Mouse (Mus musculus) heart, postnatal 0 days (tissue): ENCODE measurements around the gene Ccnl2. TPM values are rescaled to one million over a fixed set of nuclear protein-coding genes. Genes with fewer than 3 reads are reported as not detected.

ENCODE experiments used
- ATAC-seq: fragments of 200-750 bp; cut with Nextera tagmentation; 2 replicates; pipeline ENCODE4 v1.8.0; 2017; ENCODE audit warnings: low read depth, moderate number of reproducible peaks, moderate library complexity; ENCODE audit not compliant: insufficient read depth
- DNase-seq: peaks from one replicate; pipeline ENCODE4 v3.0.0-alpha.2; 2016; ENCODE audit warnings: low spot score
- H3K27ac ChIP-seq: fragments of 300-500 bp; sonication (generic); 2 replicates; pipeline ENCODE4 v1.5.1; 2014; ENCODE audit warnings: low read depth, mild to moderate bottlenecking
- H3K27me3 ChIP-seq: fragments of 300-500 bp; sonication (generic); 2 replicates; pipeline ENCODE4 v1.6.1; 2014; ENCODE audit warnings: low read length, mixed read lengths; ENCODE audit not compliant: control insufficient read depth, insufficient read depth
- H3K36me3 ChIP-seq: fragments of 300-500 bp; sonication (generic); replicated peaks from 2 replicates; pipeline ENCODE4 v1.6.1; 2014; ENCODE audit warnings: low read length, mixed read lengths; ENCODE audit not compliant: control insufficient read depth, insufficient read depth
- H3K4me1 ChIP-seq: fragments of 300-500 bp; sonication (generic); 2 replicates; pipeline ENCODE4 v1.6.1; 2014; ENCODE audit warnings: antibody characterized with exemption; ENCODE audit not compliant: control insufficient read depth, insufficient read depth
- H3K4me2 ChIP-seq: fragments of 300-500 bp; sonication (generic); 2 replicates; pipeline ENCODE4 v1.6.1; 2014; ENCODE audit warnings: low read depth, mild to moderate bottlenecking, low read length, moderate library complexity
- H3K4me3 ChIP-seq: fragments of 300-500 bp; sonication (generic); 2 replicates; pipeline ENCODE4 v1.5.1; 2014; ENCODE audit warnings: low read depth, low read length
- H3K9ac ChIP-seq: fragments of 300-500 bp; sonication (generic); replicated peaks from 2 replicates; pipeline ENCODE4 v1.6.1; 2014; ENCODE audit warnings: low read depth, low read length, mixed read lengths
- H3K9me3 ChIP-seq: fragments of 300-500 bp; sonication (generic); replicated peaks from 2 replicates; pipeline ENCODE4 v1.6.1; 2016; ENCODE audit warnings: low read length; ENCODE audit not compliant: control insufficient read depth
- CTCF ChIP-seq: IDR thresholded peaks from 2 replicates; pipeline ENCODE4 v1.5.1; 2016; ENCODE audit warnings: antibody characterized with exemption, control low read depth, low read depth
- EP300 ChIP-seq: IDR thresholded peaks from 2 replicates; pipeline ENCODE4 v1.6.1; 2016; ENCODE audit warnings: antibody characterized with exemption, low read depth
- WGBS: fragments of 180-500 bp; shearing (Covaris S2); extraction: QIAGEN DNeasy Blood & Tissue Kit; methylation state at CpG from one replicate; pipeline ENCODE4 v1.1.7; 2014; 5-methylcytosine and 5-hydroxymethylcytosine counted together
- polyA plus RNA-seq: library from polyadenylated mRNA; unstranded; fragments of >200 nt; fragmentation: Nextera tagmentation; extraction: Ambion mirVana; gene quantifications from 2 replicates; pipeline ENCODE4 v1.2.1, GENCODE M21; 2015
- total RNA-seq: library from RNA; depleted of rRNA; stranded (reverse); fragments of >200 nt; gene quantifications from 2 replicates; pipeline ENCODE4 v1.2.3, GENCODE M21; 2014; ENCODE audit warnings: low replicate concordance

The Ccnl2 gene
- total and polyA plus RNA-seq, 2 experiments from 2014 or later: 80.7 to 83.0 TPM

GRCm38 (mm10) chr4:155821025-155821424 lies 8.7 kb downstream of the Ccnl2 start:
- Histone ChIP-seq H3K27ac (no peak overlapping the region), H3K9ac (no peak overlapping the region), H3K9me3 (no peaks in the 10 kb centered on the region), H3K27me3 (no peaks in the 10 kb centered on the region), H3K4me1 (no peaks in the 10 kb centered on the region), H3K4me2 (no peak overlapping the region), H3K4me3 (no peak overlapping the region), H3K36me3 (peaks cover 96% of the 10 kb centered on the region)
- ATAC-seq (no peak), DNase-seq (no peak)
- 68% methylated on average over 7 of the region's 7 CpGs for WGBS
- TF ChIP-seq CTCF (peak; percentile 25), EP300 (no peak)

GRCm38 (mm10) chr4:155823443-155823842 lies 11.2 kb downstream of the Ccnl2 start:
- Histone ChIP-seq H3K4me2 (no peak overlapping the region), H3K36me3 (peaks cover 93% of the 10 kb centered on the region), H3K27ac (no peak overlapping the region), H3K9me3 (no peaks in the 10 kb centered on the region), H3K4me3 (no peak overlapping the region), H3K27me3 (no peaks in the 10 kb centered on the region), H3K4me1 (no peaks in the 10 kb centered on the region), H3K9ac (no peak overlapping the region)
- DNase-seq (no peak), ATAC-seq (no peak)
- TF ChIP-seq EP300 (no peak), CTCF (no peak)
- 89% methylated on average over 16 of the region's 16 CpGs for WGBS

- no peak overlapping the region for H3K9ac ChIP-seq
- 81% methylated on average over 4 of the region's 4 CpGs for WGBS
Measured at GRCm38 (mm10) chr4:155829866-155830265, 17.6 kb downstream of the Ccnl2 start.

GRCm38 (mm10) chr4:155830596-155830995 lies 18.3 kb downstream of the Ccnl2 start:
- ATAC-seq (no peak), DNase-seq (no peak)
- Histone ChIP-seq H3K9ac (no peak overlapping the region), H3K27ac (peak overlapping the region; percentile 86), H3K27me3 (no peaks in the 10 kb centered on the region), H3K9me3 (no peaks in the 10 kb centered on the region), H3K36me3 (peaks cover 28% of the 10 kb centered on the region), H3K4me1 (peaks cover 6% of the 10 kb centered on the region), H3K4me3 (peak overlapping the region; percentile 72), H3K4me2 (peak overlapping the region; percentile 86)
- no peak for TF ChIP-seq CTCF
- no peak for TF ChIP-seq EP300
- 52% methylated on average over 8 of the region's 8 CpGs for WGBS

More at GRCm38 (mm10) chr4:155829866-155830265, 17.6 kb downstream of the Ccnl2 start:
- DNase-seq (no peak), ATAC-seq (no peak)
- Histone ChIP-seq H3K27me3 (no peaks in the 10 kb centered on the region), H3K4me3 (no peak overlapping the region), H3K9me3 (no peaks in the 10 kb centered on the region), H3K36me3 (peaks cover 36% of the 10 kb centered on the region), H3K4me1 (peaks cover 6% of the 10 kb centered on the region), H3K27ac (no peak overlapping the region), H3K4me2 (no peak overlapping the region)
- no peak for TF ChIP-seq CTCF
- TF ChIP-seq EP300: no peak

- peaks cover 6% of the 10 kb centered on the region for H3K4me1 ChIP-seq
- no peaks in the 10 kb centered on the region for H3K9me3 ChIP-seq
- no peak for TF ChIP-seq EP300
- peak; percentile 95 for TF ChIP-seq CTCF
- ATAC-seq: peak; percentile 93
- peaks cover 25% of the 10 kb centered on the region for H3K36me3 ChIP-seq
- peak; percentile 91 for DNase-seq
- peak within 1 kb of the TSS; percentile 81 for H3K9ac ChIP-seq
- H3K4me2 ChIP-seq: peak within 1 kb of the TSS; percentile 86
- H3K4me3 ChIP-seq: peak within 1 kb of the TSS; percentile 72
- WGBS: under 1% methylated on average over 48 of the region's 49 CpGs
- H3K27me3 ChIP-seq: no peaks in the 10 kb centered on the region
- peak within 1 kb of the TSS; percentile 86 for H3K27ac ChIP-seq
Measured at GRCm38 (mm10) chr4:155831205-155831766, 19.0 kb downstream of the Ccnl2 start, which contains the start of gene Aurkaip1. Gene Aurkaip1 (plus strand): TSS chr4:155831272.

- WGBS: under 1% methylated on average over 22 of the region's 25 CpGs
- peak overlapping the region; percentile 86 for H3K27ac ChIP-seq
- no peak for DNase-seq
- peak overlapping the region; percentile 72 for H3K4me3 ChIP-seq
- peaks cover 20% of the 10 kb centered on the region for H3K36me3 ChIP-seq
- ATAC-seq: peak; percentile 4; the same call in 1 of the 2 replicates
- H3K27me3 ChIP-seq: no peaks in the 10 kb centered on the region
- H3K4me2 ChIP-seq: peak overlapping the region; percentile 86
- peaks cover 6% of the 10 kb centered on the region for H3K4me1 ChIP-seq
- peak overlapping the region; percentile 81 for H3K9ac ChIP-seq
- H3K9me3 ChIP-seq: no peaks in the 10 kb centered on the region
- TF ChIP-seq EP300: no peak
- TF ChIP-seq CTCF: no peak
Measured at GRCm38 (mm10) chr4:155831831-155832230, 19.5 kb downstream of the Ccnl2 start.
